Mouse (Mus musculus) midbrain, embryonic 15.5 days (tissue): Measurements from ENCODE around the gene Dbnl. TPM values are rescaled to one million over a fixed set of nuclear protein-coding genes. Genes with fewer than 3 reads are reported as not detected.

ENCODE experiments used
- ATAC-seq: fragments of 200-750 bp; cut with Nextera tagmentation; replicated peaks from 2 replicates; pipeline ENCODE4 v1.8.0; 2017; ENCODE audit warnings: moderate TSS enrichment
- H3K27ac ChIP-seq: fragments of 300-500 bp; sonication (generic); 2 replicates; pipeline ENCODE4 v1.5.1; 2015; ENCODE audit warnings: mild to moderate bottlenecking, inconsistent platforms
- H3K27me3 ChIP-seq: fragments of 300-500 bp; sonication (generic); replicated peaks from 2 replicates; pipeline ENCODE4 v1.6.1; 2015; ENCODE audit warnings: inconsistent platforms
- H3K36me3 ChIP-seq: fragments of 300-500 bp; sonication (generic); replicated peaks from 2 replicates; pipeline ENCODE4 v1.6.1; 2015; ENCODE audit warnings: inconsistent platforms
- H3K4me1 ChIP-seq: fragments of 300-500 bp; sonication (generic); 2 replicates; pipeline ENCODE4 v1.6.1; 2015; ENCODE audit warnings: inconsistent platforms
- H3K4me2 ChIP-seq: fragments of 300-500 bp; sonication (generic); 2 replicates; pipeline ENCODE4 v1.6.1; 2015; ENCODE audit warnings: inconsistent platforms, mild to moderate bottlenecking, moderate library complexity
- H3K4me3 ChIP-seq: fragments of 300-500 bp; sonication (generic); 2 replicates; pipeline ENCODE4 v1.5.1; 2015; ENCODE audit warnings: mild to moderate bottlenecking, inconsistent platforms
- H3K9ac ChIP-seq: fragments of 300-500 bp; sonication (generic); 2 replicates; pipeline ENCODE4 v1.6.1; 2015; ENCODE audit warnings: mild to moderate bottlenecking, inconsistent platforms
- H3K9me3 ChIP-seq: fragments of 300-500 bp; sonication (generic); 2 replicates; pipeline ENCODE4 v1.6.1; 2016; ENCODE audit warnings: inconsistent platforms
- WGBS: fragments of 180-500 bp; shearing (Covaris S2); methylation state at CpG from one replicate; pipeline ENCODE4 v1.1.7; 2015; ENCODE audit warnings: mixed read lengths; 5-methylcytosine and 5-hydroxymethylcytosine counted together
- polyA plus RNA-seq: library from polyadenylated mRNA; unstranded; fragments of >200 nt; fragmentation: Nextera tagmentation; extraction: Ambion mirVana; gene quantifications from 2 replicates; pipeline ENCODE4 v1.2.1, GENCODE M21; 2015

Dbnl gene
- polyA plus RNA-seq, 1 experiment from 2014 or later = 151 TPM

GRCm38 (mm10) chr11:5778481-5778880 lies 9.8 kb upstream of the Dbnl start:
- H3K4me3 ChIP-seq = no peak overlapping the region
- 82% methylated on average over 2 of the region's 2 CpGs for WGBS
- H3K27ac ChIP-seq = no peak overlapping the region
- no peaks in the 10 kb centered on the region for H3K27me3 ChIP-seq
- no peaks in the 10 kb centered on the region for H3K36me3 ChIP-seq
- no peaks in the 10 kb centered on the region for H3K4me1 ChIP-seq
- no peaks in the 10 kb centered on the region for H3K9me3 ChIP-seq
- H3K9ac ChIP-seq = no peak overlapping the region
- no peak for ATAC-seq
- H3K4me2 ChIP-seq = no peak overlapping the region

GRCm38 (mm10) chr11:5780035-5780499 lies 8.2 kb upstream of the Dbnl start:
- 94% methylated on average over 6 of the region's 6 CpGs for WGBS
- H3K9me3 ChIP-seq = no peaks in the 10 kb centered on the region
- ATAC-seq = no peak
- H3K27ac ChIP-seq = no peak overlapping the region
- no peaks in the 10 kb centered on the region for H3K36me3 ChIP-seq
- no peak overlapping the region for H3K9ac ChIP-seq
- no peaks in the 10 kb centered on the region for H3K4me1 ChIP-seq
- H3K4me2 ChIP-seq = no peak overlapping the region
- H3K27me3 ChIP-seq = no peaks in the 10 kb centered on the region
- H3K4me3 ChIP-seq = no peak overlapping the region

- Histone ChIP-seq H3K9ac (no peak overlapping the region), H3K27ac (no peak overlapping the region), H3K9me3 (no peaks in the 10 kb centered on the region), H3K4me2 (no peak overlapping the region), H3K4me1 (peaks cover 4% of the 10 kb centered on the region), H3K36me3 (no peaks in the 10 kb centered on the region), H3K27me3 (no peaks in the 10 kb centered on the region), H3K4me3 (no peak overlapping the region)
- WGBS = 75% methylated on average over 8 of the region's 8 CpGs
- no peak for ATAC-seq
Observed at GRCm38 (mm10) chr11:5782199-5782944, 5.9 kb upstream of the Dbnl start.

GRCm38 (mm10) chr11:5785732-5786131 lies 2.6 kb upstream of the Dbnl start:
- H3K9me3 ChIP-seq = no peaks in the 10 kb centered on the region
- no peak overlapping the region for H3K4me2 ChIP-seq
- ATAC-seq = no peak
- no peak overlapping the region for H3K27ac ChIP-seq
- H3K27me3 ChIP-seq = no peaks in the 10 kb centered on the region
- H3K36me3 ChIP-seq = no peaks in the 10 kb centered on the region; the same call in 1 of the 2 replicates
- peaks cover 26% of the 10 kb centered on the region for H3K4me1 ChIP-seq
- H3K4me3 ChIP-seq = no peak overlapping the region
- H3K9ac ChIP-seq = no peak overlapping the region

- whole genome bisulfite sequencing = 42% methylated on average over 8 of the region's 8 CpGs
- H3K4me2 ChIP-seq = peak overlapping the region; percentile 83
- peaks cover 30% of the 10 kb centered on the region for H3K4me1 ChIP-seq
- peak overlapping the region; percentile 95 for H3K9ac ChIP-seq
- peak overlapping the region; percentile 95 for H3K4me3 ChIP-seq
- H3K27ac ChIP-seq = peak overlapping the region; percentile 91
- no peaks in the 10 kb centered on the region for H3K27me3 ChIP-seq
- peaks cover 13% of the 10 kb centered on the region; the same call in 1 of the 2 replicates for H3K36me3 ChIP-seq
- no peak for ATAC-seq
- no peaks in the 10 kb centered on the region for H3K9me3 ChIP-seq
Observed at GRCm38 (mm10) chr11:5787671-5788055, 625 bp upstream of the Dbnl start.

- Histone ChIP-seq H3K4me3 (peak overlapping the region; percentile 95), H3K27ac (peak overlapping the region; percentile 91), H3K4me2 (peak overlapping the region; percentile 83), H3K4me1 (peaks cover 30% of the 10 kb centered on the region), H3K9me3 (no peaks in the 10 kb centered on the region), H3K36me3 (peaks cover 13% of the 10 kb centered on the region; the same call in 1 of the 2 replicates), H3K9ac (peak overlapping the region; percentile 95), H3K27me3 (no peaks in the 10 kb centered on the region)
- ATAC-seq = no peak
- 73% methylated on average over 6 of the region's 6 CpGs for WGBS
Observed at GRCm38 (mm10) chr11:5789071-5789753, 924 bp downstream of the Dbnl start.

GRCm38 (mm10) chr11:5789754-5790333 lies 1.6 kb downstream of the Dbnl start:
- H3K9ac ChIP-seq = no peak overlapping the region
- H3K27me3 ChIP-seq = no peaks in the 10 kb centered on the region
- no peak for ATAC-seq
- no peaks in the 10 kb centered on the region for H3K9me3 ChIP-seq
- peaks cover 30% of the 10 kb centered on the region for H3K4me1 ChIP-seq
- H3K36me3 ChIP-seq = peaks cover 16% of the 10 kb centered on the region; the same call in 1 of the 2 replicates
- H3K4me3 ChIP-seq = peak overlapping the region; percentile 95; the same call in 1 of the 2 replicates
- H3K4me2 ChIP-seq = peak overlapping the region; percentile 83
- 89% methylated on average over 3 of the region's 3 CpGs for WGBS
- H3K27ac ChIP-seq = no peak overlapping the region

- no peaks in the 10 kb centered on the region for H3K9me3 ChIP-seq
- H3K27me3 ChIP-seq = no peaks in the 10 kb centered on the region
- no peak overlapping the region for H3K9ac ChIP-seq
- peaks cover 22% of the 10 kb centered on the region; the same call in 1 of the 2 replicates for H3K36me3 ChIP-seq
- no peak overlapping the region for H3K4me3 ChIP-seq
- 100% methylated on average over 1 of the region's 1 CpGs for WGBS
- no peak overlapping the region for H3K27ac ChIP-seq
- ATAC-seq = no peak
- H3K4me2 ChIP-seq = no peak overlapping the region
- peaks cover 30% of the 10 kb centered on the region for H3K4me1 ChIP-seq
Observed at GRCm38 (mm10) chr11:5790431-5790830, 2.1 kb downstream of the Dbnl start.

- Histone ChIP-seq H3K36me3 (peaks cover 53% of the 10 kb centered on the region), H3K27ac (no peak overlapping the region), H3K4me1 (peaks cover 7% of the 10 kb centered on the region; the same call in 1 of the 2 replicates), H3K4me3 (no peak overlapping the region), H3K27me3 (no peaks in the 10 kb centered on the region), H3K4me2 (no peak overlapping the region), H3K9ac (no peak overlapping the region), H3K9me3 (no peaks in the 10 kb centered on the region)
- ATAC-seq = no peak
- WGBS = 91% methylated on average over 9 of the region's 9 CpGs
Observed at GRCm38 (mm10) chr11:5795290-5795689, 7.0 kb downstream of the Dbnl start.

GRCm38 (mm10) chr11:5795706-5796105 lies 7.4 kb downstream of the Dbnl start:
- no peak overlapping the region for H3K4me3 ChIP-seq
- no peaks in the 10 kb centered on the region for H3K9me3 ChIP-seq
- peaks cover 4% of the 10 kb centered on the region; the same call in 1 of the 2 replicates for H3K4me1 ChIP-seq
- no peaks in the 10 kb centered on the region for H3K27me3 ChIP-seq
- 90% methylated on average over 7 of the region's 7 CpGs for WGBS
- no peak overlapping the region for H3K4me2 ChIP-seq
- H3K36me3 ChIP-seq = peaks cover 54% of the 10 kb centered on the region
- H3K9ac ChIP-seq = no peak overlapping the region
- no peak; the same call in 1 of the 2 replicates for ATAC-seq
- H3K27ac ChIP-seq = no peak overlapping the region

- Histone ChIP-seq H3K9ac (no peak overlapping the region), H3K9me3 (no peaks in the 10 kb centered on the region), H3K4me2 (no peak overlapping the region), H3K27ac (no peak overlapping the region), H3K4me1 (no peaks in the 10 kb centered on the region), H3K27me3 (no peaks in the 10 kb centered on the region), H3K36me3 (peaks cover 55% of the 10 kb centered on the region), H3K4me3 (no peak overlapping the region)
- ATAC-seq = no peak
- 78% methylated on average over 15 of the region's 15 CpGs for WGBS
Observed at GRCm38 (mm10) chr11:5796939-5797338, 8.7 kb downstream of the Dbnl start.

- Histone ChIP-seq H3K36me3 (peaks cover 51% of the 10 kb centered on the region), H3K27me3 (no peaks in the 10 kb centered on the region), H3K27ac (no peak overlapping the region), H3K4me1 (no peaks in the 10 kb centered on the region), H3K9ac (no peak overlapping the region), H3K9me3 (no peaks in the 10 kb centered on the region), H3K4me2 (no peak overlapping the region), H3K4me3 (no peak overlapping the region)
- ATAC-seq = no peak
- WGBS = 64% methylated on average over 11 of the region's 11 CpGs
Observed at GRCm38 (mm10) chr11:5797371-5797770, 9.1 kb downstream of the Dbnl start.
